Mouse (Mus musculus) ES-E14 (cell line): Measurements from ENCODE around the gene Itgb3. TPM values are rescaled to one million over a fixed set of nuclear protein-coding genes. Genes with fewer than 3 reads are reported as not detected.

Source experiments
- DNase-seq: peaks from one replicate; pipeline ENCODE4 v3.0.0-alpha.2; 2013; ENCODE audit warnings: low read depth, low spot score
- H3K27ac ChIP-seq: 2 replicates; pipeline ENCODE4 v1.5.1; 2012; ENCODE audit warnings: low read depth, mild to moderate bottlenecking, low read length, moderate library complexity, mixed read lengths; ENCODE audit not compliant: poor library complexity, insufficient read depth, severe bottlenecking
- H3K36me3 ChIP-seq: 2 replicates; pipeline ENCODE4 v1.6.1; 2012; ENCODE audit warnings: mild to moderate bottlenecking, low read length, moderate library complexity, mixed read lengths; ENCODE audit not compliant: control insufficient read depth, poor library complexity, insufficient read depth, severe bottlenecking
- H3K4me1 ChIP-seq, 2 experiments: fragments of 150-350 bp in 1 of 2; sonication (generic) in 1 of 2; 2 replicates each; pipeline ENCODE4 v1.6.1; 2012; ENCODE audit warnings: low read length in 2 of 2, mild to moderate bottlenecking in 1 of 2, mixed read lengths in 1 of 2; ENCODE audit not compliant: control insufficient read depth in 2 of 2, insufficient read depth in 2 of 2, poor library complexity in 1 of 2
- H3K4me3 ChIP-seq, 2 experiments: fragments of 150-350 bp in 1 of 2; sonication (generic) in 1 of 2; 2 replicates each; pipeline ENCODE4 v1.5.1; 2012; ENCODE audit warnings: low read length in 2 of 2, low read depth in 1 of 2, mild to moderate bottlenecking in 1 of 2, mixed read lengths in 1 of 2; ENCODE audit not compliant: insufficient read depth in 1 of 2, poor library complexity in 1 of 2, severe bottlenecking in 1 of 2
- H3K9ac ChIP-seq: 2 replicates; pipeline ENCODE4 v1.6.1; 2012; ENCODE audit warnings: low read depth, mild to moderate bottlenecking, low read length, mixed read lengths; ENCODE audit not compliant: poor library complexity, insufficient read depth, severe bottlenecking
- H3K9me3 ChIP-seq: fragments of 150-350 bp; sonication (generic); 2 replicates; pipeline ENCODE4 v1.6.1; 2012; ENCODE audit warnings: low read depth, mild to moderate bottlenecking, low read length; ENCODE audit not compliant: control insufficient read depth, insufficient read depth
- CHD2 ChIP-seq: IDR thresholded peaks from 2 replicates; pipeline ENCODE4 v1.6.1; 2014; ENCODE audit warnings: mild to moderate bottlenecking, low read depth, low read length, inconsistent platforms
- HCFC1 ChIP-seq: IDR thresholded peaks from 2 replicates; pipeline ENCODE4 v1.6.1; 2012; ENCODE audit warnings: low read length, inconsistent platforms, borderline replicate concordance; ENCODE audit not compliant: insufficient read depth
- MAFK ChIP-seq: IDR thresholded peaks from 2 replicates; pipeline ENCODE4 v1.6.1; 2014; ENCODE audit warnings: mild to moderate bottlenecking, low read depth, low read length, inconsistent platforms; ENCODE audit not compliant: insufficient read depth
- ZC3H11A ChIP-seq: IDR thresholded peaks from 2 replicates; pipeline ENCODE4 v1.6.1; 2012; ENCODE audit warnings: low read depth, mild to moderate bottlenecking, inconsistent platforms, low read length, borderline replicate concordance
- ZNF384 ChIP-seq: IDR thresholded peaks from 2 replicates; pipeline ENCODE4 v1.6.1; 2012; ENCODE audit warnings: low read depth, low read length, inconsistent platforms
- in situ Hi-C, 2 experiments: fragments of 600-800 bp; cut with MboI; formaldehyde crosslinking; loops; one replicate each; pipeline ENCODE4 v1.15.1; 2025; ENCODE audit warnings: low sequenced_read_pairs in 2 of 2, inconsistent platforms in 1 of 2; ENCODE audit not compliant: unreplicated experiment in 2 of 2
- total RNA-seq: library from RNA; depleted of rRNA; stranded (reverse); fragments of 300-350 nt; gene quantifications from 2 replicates; pipeline ENCODE4 v1.2.3, GENCODE M21; 2012

The Itgb3 gene
- total RNA-seq, 1 experiment, result 7.7 TPM

GRCm38 (mm10) chr11:104563496-104563895 is 44.3 kb upstream of the Itgb3 start:
- DNase-seq, result no peak
- in situ Hi-C loops, result no loop called here
- Histone ChIP-seq H3K4me3 (no peak overlapping the region), H3K4me1 (no peaks in the 10 kb centered on the region; a peak in 1 of 4 replicates), H3K9ac (no peak overlapping the region), H3K36me3 (no peaks in the 10 kb centered on the region), H3K27ac (no peak overlapping the region), H3K9me3 (no peaks in the 10 kb centered on the region)
- TF ChIP-seq HCFC1 (no peak), ZC3H11A (no peak), ZNF384 (no peak), MAFK (no peak), CHD2 (no peak)

DNA sequence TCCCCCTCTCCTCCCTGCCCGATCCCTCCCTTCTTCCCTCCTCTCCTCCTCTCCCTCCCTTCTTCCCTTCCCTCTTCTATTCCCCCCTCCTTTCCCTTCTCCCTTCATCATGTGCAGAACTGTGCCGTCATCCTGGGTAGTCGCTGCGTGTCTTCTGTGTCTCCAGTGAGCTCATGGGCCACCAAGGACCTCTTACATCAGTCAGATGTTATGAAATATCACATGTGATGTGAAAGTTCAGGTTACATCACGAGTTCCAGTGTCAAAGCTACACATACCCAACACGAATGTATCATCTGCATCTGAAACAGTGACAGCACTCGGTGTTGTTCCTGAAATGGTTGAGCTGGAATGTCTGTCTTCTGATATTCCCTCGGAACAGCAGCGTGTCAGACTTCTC is 42.6 kb upstream of the Itgb3 start:
- Histone ChIP-seq H3K9me3 (no peaks in the 10 kb centered on the region), H3K4me1 (no peaks in the 10 kb centered on the region), H3K9ac (no peak overlapping the region), H3K4me3 (no peak overlapping the region), H3K27ac (no peak overlapping the region), H3K36me3 (no peaks in the 10 kb centered on the region)
- TF ChIP-seq ZC3H11A (no peak), MAFK (no peak), CHD2 (no peak), ZNF384 (no peak), HCFC1 (no peak)
- in situ Hi-C loops, result no loop called here
- DNase-seq, result no peak

DNA sequence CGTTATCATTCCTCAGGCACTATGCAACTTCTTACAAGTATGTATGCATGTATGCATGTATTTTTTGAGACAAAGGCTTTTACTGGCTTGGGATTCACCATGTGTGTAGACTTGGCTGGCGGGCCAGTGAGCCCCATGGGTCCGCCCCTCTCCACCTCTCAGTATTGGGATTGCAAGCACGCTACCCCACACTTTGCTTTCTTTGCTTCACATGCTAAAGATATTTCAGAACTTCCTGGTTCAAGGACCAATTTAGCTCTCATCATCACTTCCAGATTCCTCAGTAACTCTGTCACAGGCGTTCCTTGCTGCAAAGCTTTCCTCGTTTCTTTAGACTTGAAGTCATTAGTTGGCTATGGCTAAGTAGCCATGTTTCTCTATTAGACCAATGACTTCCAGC is 41.7 kb upstream of the Itgb3 start:
- in situ Hi-C loops, result no loop called here
- no peak for DNase-seq

DNA sequence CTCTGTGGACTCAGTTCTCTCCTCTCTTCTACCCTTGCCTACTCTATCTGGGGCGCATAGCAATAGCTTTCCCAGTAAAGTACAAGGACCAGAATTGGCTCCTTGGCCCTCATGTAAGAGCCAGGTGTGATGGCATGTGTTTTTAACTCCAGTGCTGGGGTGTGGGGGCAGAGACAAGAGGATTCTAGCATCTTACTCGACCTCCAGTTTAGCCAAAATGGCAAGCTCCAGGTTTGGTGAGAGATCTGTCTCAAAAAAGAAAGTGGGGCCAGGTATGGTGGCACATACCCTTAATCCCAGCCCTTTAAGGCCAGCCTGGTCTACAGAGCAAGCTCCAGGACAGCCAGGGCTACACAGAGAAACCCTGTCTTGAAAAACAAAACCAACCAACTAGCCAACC is 41.0 kb upstream of the Itgb3 start:
- Histone ChIP-seq H3K9me3 (no peaks in the 10 kb centered on the region), H3K4me3 (no peak overlapping the region), H3K27ac (no peak overlapping the region), H3K4me1 (no peaks in the 10 kb centered on the region), H3K36me3 (no peaks in the 10 kb centered on the region), H3K9ac (no peak overlapping the region)
- in situ Hi-C loops, result no loop called here
- TF ChIP-seq MAFK (no peak), ZNF384 (no peak), ZC3H11A (no peak), CHD2 (no peak), HCFC1 (no peak)
- DNase-seq, result no peak

More for the DNA sequence above, 41.7 kb upstream of the Itgb3 start:
- Histone ChIP-seq H3K4me3 (no peak overlapping the region), H3K9me3 (no peaks in the 10 kb centered on the region), H3K9ac (no peak overlapping the region), H3K4me1 (no peaks in the 10 kb centered on the region), H3K36me3 (no peaks in the 10 kb centered on the region), H3K27ac (no peak overlapping the region)
- no peak for TF ChIP-seq ZC3H11A
- no peak for TF ChIP-seq HCFC1
- no peak for TF ChIP-seq MAFK
- TF ChIP-seq ZNF384, result no peak
- TF ChIP-seq CHD2, result no peak

DNA sequence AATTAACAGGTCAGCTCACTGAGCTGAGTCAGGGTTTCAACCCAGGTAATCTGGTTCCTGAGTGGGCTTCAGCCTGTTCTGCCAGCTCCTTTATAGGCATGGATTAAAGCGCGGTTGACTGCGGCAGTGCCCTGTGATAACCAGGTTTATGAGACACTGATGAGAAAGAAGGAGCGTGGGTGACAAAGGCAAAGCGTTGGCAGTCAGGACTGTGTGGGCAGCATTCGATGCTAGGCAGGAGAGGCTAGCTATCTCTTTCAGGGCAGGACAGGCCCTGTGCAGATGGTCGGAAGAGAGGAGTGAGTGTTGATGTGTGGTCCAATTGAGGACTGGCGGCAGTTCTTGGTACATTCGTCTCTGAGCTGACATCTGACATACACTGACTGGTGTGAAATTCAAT is 40.1 kb upstream of the Itgb3 start:
- Histone ChIP-seq H3K4me1 (no peaks in the 10 kb centered on the region), H3K9me3 (no peaks in the 10 kb centered on the region), H3K4me3 (no peak overlapping the region), H3K27ac (no peak overlapping the region), H3K9ac (no peak overlapping the region), H3K36me3 (no peaks in the 10 kb centered on the region)
- in situ Hi-C loops, result no loop called here
- no peak for DNase-seq
- TF ChIP-seq HCFC1 (no peak), ZC3H11A (no peak), MAFK (no peak)
